Mouse (Mus musculus) embryonic stem cell, embryonic (primary cell): ENCODE measurements around the gene Bnipl.

Source experiments
- CTCF ChIA-PET, 4 experiments: fragments of 300-600 bp in 2 of 4; fragments of 350-600 bp in 2 of 4; sonication (Branson Sonifier 250); formaldehyde crosslinking; loops; one replicate each; lab custom pipeline; 2022; ENCODE audit warnings: inconsistent platforms in 2 of 4; lab: Charles Lee
- POLR2A ChIA-PET, 4 experiments: fragments of 300-600 bp in 2 of 4; fragments of 350-600 bp in 2 of 4; sonication (Branson Sonifier 250); formaldehyde crosslinking; loops; one replicate each; lab custom pipeline; 2022; ENCODE audit warnings: antibody characterized with exemption in 4 of 4, inconsistent platforms in 1 of 4; lab: Charles Lee

Gene Bnipl

GRCm38 (mm10) chr3:95218466-95219137 lies 32.4 kb downstream of the Bnipl start:
- POLR2A ChIA-PET, result interaction anchor here (0.6 to 16.2 kb wide), 74 partner anchors 10 to 483 kb away, joined by 3 to 360 read pairs (median 5); partner anchors contain the start of genes Cdc42se1 (in 3 of the 4), Mllt11 (in 3 of the 4), Gm128 (in 2 of the 4) and Sema6c (in 2 of the 4)
- CTCF ChIA-PET, result interaction anchor here (0.6 to 3.7 kb wide), 9 partner anchors 10 to 300 kb away, joined by 3 to 16 read pairs (median 4); partner anchors contain the start of genes Cdc42se1 (in 1 of the 4) and Mllt11 (in 1 of the 4)

DNA sequence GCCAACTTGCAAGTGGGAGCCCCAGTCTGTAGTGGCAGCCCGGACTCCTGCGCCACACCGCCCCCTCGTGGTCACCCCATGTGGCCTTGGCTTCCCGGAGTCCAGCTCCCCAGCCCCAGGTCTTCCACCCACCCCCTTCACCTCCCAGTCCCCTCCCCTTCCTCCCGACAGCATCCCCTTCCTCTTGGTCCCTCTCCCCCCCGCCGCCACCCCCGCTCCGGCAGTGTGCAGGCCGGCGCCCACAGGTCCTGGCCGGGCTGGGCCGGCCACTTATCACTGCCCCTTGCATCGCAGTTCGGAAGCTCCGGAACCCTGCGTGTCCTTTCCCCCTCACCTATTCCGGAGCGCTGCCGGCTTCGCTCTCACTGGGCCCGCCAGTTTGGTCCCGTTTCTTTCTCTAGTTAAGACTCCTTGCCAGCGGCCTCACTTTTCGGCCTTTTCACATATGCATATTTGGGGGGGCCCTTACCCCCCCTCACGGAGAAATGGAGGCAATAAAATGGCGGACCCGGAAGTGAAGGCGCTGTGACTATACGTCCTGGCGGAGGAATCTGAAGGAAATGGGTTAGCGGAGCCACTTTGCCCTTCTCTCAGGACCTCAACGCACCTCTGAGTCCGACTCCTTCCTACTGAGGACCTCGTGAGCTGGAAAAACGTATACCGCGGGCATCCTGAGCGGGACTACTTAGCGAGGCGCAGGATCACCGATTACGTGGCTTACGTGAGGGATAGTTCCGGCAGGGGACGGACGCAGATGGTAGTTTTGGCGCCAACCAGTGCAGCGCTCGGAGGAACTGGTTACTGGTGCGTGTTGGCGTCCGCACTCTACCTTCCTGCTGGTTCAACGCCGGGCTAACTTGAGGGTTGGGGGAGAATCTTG lies 33.5 kb downstream of the Bnipl start, which contains the start of gene Gabpb2:
Gene Gabpb2 (minus strand): TSS at position 662 of the 880 bp plus-strand sequence.
- POLR2A ChIA-PET, result interaction anchor here (0.5 to 16.2 kb wide), 108 partner anchors 9 to 1045 kb away, joined by 3 to 360 read pairs (median 5); partner anchors contain the start of genes Cdc42se1 (in 3 of the 4), Gm128 (in 3 of the 4), Mllt11 (in 3 of the 4) and Sema6c (in 3 of the 4)
- CTCF ChIA-PET, result interaction anchor here (0.5 to 3.7 kb wide), 35 partner anchors 8 to 641 kb away, joined by 3 to 16 read pairs (median 4); partner anchors contain the start of genes Cdc42se1 (in 3 of the 4), Bnipl (in 1 of the 4), Mindy1 (in 1 of the 4) and Mllt11 (in 1 of the 4)

DNA sequence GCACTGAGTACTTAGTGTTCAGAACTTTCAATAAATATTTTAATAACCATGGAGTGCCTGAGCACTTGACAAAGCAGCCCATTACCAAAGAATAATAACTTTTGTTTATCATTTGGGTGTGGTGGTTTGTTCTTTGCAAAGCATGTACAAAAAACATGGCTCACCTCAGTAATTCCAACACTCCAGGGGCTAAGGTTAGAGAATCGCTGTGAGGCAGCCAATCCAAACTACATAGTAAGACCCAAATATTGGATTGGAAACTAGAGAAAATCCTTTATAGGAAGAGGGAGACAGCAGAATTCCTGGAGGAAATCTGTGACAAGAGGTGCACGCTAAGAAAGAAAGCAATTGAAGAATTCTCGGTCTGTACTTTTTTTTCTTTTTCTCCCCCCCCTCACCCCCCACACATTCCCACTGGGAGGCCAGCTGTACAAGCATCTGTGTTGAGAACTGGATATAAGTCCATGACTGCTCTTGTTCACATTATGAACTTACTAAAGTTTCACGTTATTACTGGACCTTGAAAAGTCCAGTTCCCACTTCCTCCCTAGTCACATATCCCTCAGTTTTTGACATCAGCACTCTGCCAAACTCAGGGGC lies 34.2 kb downstream of the Bnipl start:
- ChIA-PET CTCF (interaction anchor here (0.5 to 3.7 kb wide), 30 partner anchors 8 to 418 kb away, joined by 3 to 16 read pairs (median 4); partner anchors contain the start of genes Cdc42se1 (in 2 of the 4), Bnipl (in 1 of the 4), Mindy1 (in 1 of the 4) and Mllt11 (in 1 of the 4)), POLR2A (interaction anchor here (0.6 to 16.2 kb wide), 89 partner anchors 9 to 1045 kb away, joined by 3 to 360 read pairs (median 5); partner anchors contain the start of genes Cdc42se1 (in 3 of the 4), Mllt11 (in 3 of the 4), Vps72 (in 3 of the 4) and Zfp687 (in 3 of the 4))

GRCm38 (mm10) chr3:95213609-95213975 lies 37.4 kb downstream of the Bnipl start:
- ChIA-PET CTCF (interaction anchor here (0.6 to 1.2 kb wide), 14 partner anchors 12 to 1407 kb away, joined by 3 to 7 read pairs (median 4); no protein-coding TSS in a partner anchor), POLR2A (interaction anchor here in 3 of 4 experiments (0.6 to 16.2 kb wide), 13 partner anchors 8 to 1289 kb away, joined by 3 to 360 read pairs (median 4); partner anchors contain the start of genes Cdc42se1 (in 1 of the 3), Gm128 (in 1 of the 3) and Mllt11 (in 1 of the 3))

GRCm38 (mm10) chr3:95212889-95213608 lies 37.9 kb downstream of the Bnipl start:
- POLR2A ChIA-PET, result interaction anchor here in 3 of 4 experiments (0.6 to 16.2 kb wide), 16 partner anchors 8 to 1290 kb away, joined by 3 to 360 read pairs (median 4); partner anchors contain the start of genes Cdc42se1 (in 1 of the 3), Gm128 (in 1 of the 3), Mllt11 (in 1 of the 3) and Vps72 (in 1 of the 3)
- CTCF ChIA-PET, result interaction anchor here (0.6 to 1.2 kb wide), 16 partner anchors 11 to 1407 kb away, joined by 3 to 7 read pairs (median 4); no protein-coding TSS in a partner anchor

- CTCF ChIA-PET, result interaction anchor here in 2 of 4 experiments (0.6 to 1.2 kb wide), 3 partner anchors 36 to 68 kb away, joined by 3 read pairs; partner anchors contain the start of gene Tnfaip8l2 (in 1 of the 2)
- POLR2A ChIA-PET, result interaction anchor here in 3 of 4 experiments (0.7 to 16.2 kb wide), 14 partner anchors 7 to 157 kb away, joined by 3 to 360 read pairs (median 4); partner anchors contain the start of genes Cdc42se1 (in 1 of the 3), Gabpb2 (in 1 of the 3), Gm128 (in 1 of the 3) and Mllt11 (in 1 of the 3)
Measured at GRCm38 (mm10) chr3:95210585-95210984, 40.4 kb downstream of the Bnipl start.

DNA sequence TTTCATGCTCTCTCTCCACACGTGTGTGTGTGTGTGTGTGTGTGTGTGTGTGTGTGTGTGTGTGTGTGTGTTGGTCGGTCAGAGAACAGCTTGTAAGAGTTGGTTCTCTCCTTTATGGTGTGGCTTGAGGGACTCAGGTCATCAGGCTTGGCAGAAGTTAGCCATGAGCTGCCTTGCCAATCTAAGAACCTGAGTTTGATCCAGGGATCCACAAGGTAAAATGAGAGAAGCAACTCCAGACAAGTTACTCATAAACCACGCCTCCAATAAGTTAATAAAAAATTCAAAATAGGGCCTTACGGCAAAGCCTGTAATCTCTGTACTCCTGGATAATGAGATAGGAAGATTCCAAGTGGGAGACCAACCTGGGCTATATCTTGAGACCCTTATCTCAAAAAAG lies 42.7 kb downstream of the Bnipl start:
- POLR2A ChIA-PET, result interaction anchor here (0.6 to 5.6 kb wide), 12 partner anchors 9 to 303 kb away, joined by 3 to 30 read pairs (median 4); partner anchors contain the start of gene Gabpb2 (in 2 of the 4)
- CTCF ChIA-PET, result interaction anchor here in 1 of 4 experiments (0.5 to 0.7 kb wide), 2 partner anchors 12 to 44 kb away, joined by 3 to 4 read pairs; no protein-coding TSS in a partner anchor

DNA sequence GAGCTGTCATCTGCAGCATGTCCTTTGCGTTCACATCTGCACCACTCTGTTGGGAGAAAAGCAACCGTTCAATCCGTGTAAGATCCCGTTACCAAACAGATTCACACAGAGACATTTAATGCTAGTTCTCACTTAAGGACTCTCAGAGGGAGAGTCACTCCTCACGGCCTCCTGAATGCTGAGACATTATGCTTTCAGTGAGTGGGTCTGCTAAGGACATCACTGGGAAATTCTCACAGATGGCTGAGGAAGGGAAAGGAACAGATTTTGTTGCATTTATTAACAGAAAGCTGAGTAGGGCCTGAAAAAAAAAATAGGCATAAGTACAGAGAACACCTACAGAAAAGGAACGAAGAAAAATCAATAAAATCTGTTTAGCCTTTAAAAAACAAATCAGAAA lies 47.1 kb downstream of the Bnipl start:
- CTCF ChIA-PET, result interaction anchor here in 1 of 4 experiments (1.2 kb wide), 1 partner anchor 107 kb away, joined by 3 read pairs; no protein-coding TSS in a partner anchor
- POLR2A ChIA-PET, result interaction anchor here in 3 of 4 experiments (1.3 to 3.2 kb wide), 5 partner anchors 13 to 26 kb away, joined by 3 to 18 read pairs (median 4); partner anchors contain the start of gene Gabpb2 (in 2 of the 3)

- POLR2A ChIA-PET, result interaction anchor here (0.8 to 3.9 kb wide), 36 partner anchors 9 to 451 kb away, joined by 3 to 28 read pairs (median 5); partner anchors contain the start of genes Gabpb2 (in 2 of the 4), Cdc42se1 (in 1 of the 4), Cgn (in 1 of the 4) and Gm128 (in 1 of the 4)
- CTCF ChIA-PET, result interaction anchor here in 2 of 4 experiments (0.5 to 1.3 kb wide), 4 partner anchors 14 to 125 kb away, joined by 3 read pairs; no protein-coding TSS in a partner anchor
Measured at GRCm38 (mm10) chr3:95200562-95200961, 50.4 kb downstream of the Bnipl start.

DNA sequence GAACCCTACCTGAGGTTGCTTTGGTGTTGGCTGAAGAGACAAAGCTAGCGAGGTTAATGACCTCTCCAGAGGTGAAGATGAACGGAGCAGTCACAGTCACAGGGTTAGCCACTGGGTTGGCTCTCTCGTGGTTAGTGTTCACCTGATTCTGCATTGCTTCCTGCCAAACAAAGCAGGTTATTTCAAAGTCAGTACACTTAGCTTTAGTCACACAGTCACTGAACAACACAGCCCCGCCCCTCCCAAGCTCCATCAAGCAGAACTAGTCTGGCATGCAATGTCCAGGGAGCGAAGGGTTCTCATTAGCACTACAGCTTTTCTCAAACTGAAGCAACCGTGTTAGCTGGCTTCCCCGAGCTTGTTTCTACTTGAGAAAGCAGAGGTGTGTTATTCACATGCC lies 50.9 kb downstream of the Bnipl start:
- ChIA-PET POLR2A (interaction anchor here (0.5 to 3.9 kb wide), 42 partner anchors 9 to 836 kb away, joined by 3 to 28 read pairs (median 4); partner anchors contain the start of genes Gabpb2 (in 2 of the 4), Sema6c (in 2 of the 4), Cdc42se1 (in 1 of the 4) and Cgn (in 1 of the 4)), CTCF (interaction anchor here in 2 of 4 experiments (0.8 to 1.0 kb wide), 3 partner anchors 17 to 111 kb away, joined by 3 to 4 read pairs (median 3); no protein-coding TSS in a partner anchor)

- ChIA-PET CTCF (interaction anchor here in 1 of 4 experiments (1.0 kb wide), 1 partner anchor 112 kb away, joined by 4 read pairs; no protein-coding TSS in a partner anchor), POLR2A (interaction anchor here in 3 of 4 experiments (0.8 to 3.9 kb wide), 15 partner anchors 12 to 183 kb away, joined by 3 to 25 read pairs (median 6); partner anchors contain the start of genes Cdc42se1 (in 1 of the 3), Gm128 (in 1 of the 3), Prune1 (in 1 of the 3) and Sema6c (in 1 of the 3))
Measured at GRCm38 (mm10) chr3:95199101-95199500, 51.9 kb downstream of the Bnipl start.

DNA sequence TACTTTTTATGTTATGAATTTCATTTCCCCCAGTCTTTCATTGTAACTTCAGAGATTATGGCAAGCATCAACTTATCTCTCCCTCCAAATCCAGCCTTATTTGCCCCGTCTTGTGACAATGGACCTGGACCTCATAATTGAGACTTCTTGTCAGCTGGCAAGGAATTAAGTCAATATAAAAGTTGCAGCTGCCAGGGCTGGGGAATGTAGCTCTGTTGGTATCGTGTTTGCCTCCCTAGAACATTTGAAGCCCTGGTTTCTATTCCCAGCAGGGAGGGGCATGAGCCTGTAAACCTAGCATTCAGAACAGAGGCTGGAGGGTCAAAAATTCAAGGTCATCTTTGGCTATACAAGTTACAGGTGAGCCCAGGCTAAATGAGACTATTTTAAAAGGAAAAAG lies 55.2 kb downstream of the Bnipl start:
- POLR2A ChIA-PET, result interaction anchor here in 2 of 4 experiments (1.2 to 12.0 kb wide), 5 partner anchors 13 to 22 kb away, joined by 3 to 107 read pairs (median 3); partner anchors contain the start of gene Gabpb2 (in 1 of the 2)

DNA sequence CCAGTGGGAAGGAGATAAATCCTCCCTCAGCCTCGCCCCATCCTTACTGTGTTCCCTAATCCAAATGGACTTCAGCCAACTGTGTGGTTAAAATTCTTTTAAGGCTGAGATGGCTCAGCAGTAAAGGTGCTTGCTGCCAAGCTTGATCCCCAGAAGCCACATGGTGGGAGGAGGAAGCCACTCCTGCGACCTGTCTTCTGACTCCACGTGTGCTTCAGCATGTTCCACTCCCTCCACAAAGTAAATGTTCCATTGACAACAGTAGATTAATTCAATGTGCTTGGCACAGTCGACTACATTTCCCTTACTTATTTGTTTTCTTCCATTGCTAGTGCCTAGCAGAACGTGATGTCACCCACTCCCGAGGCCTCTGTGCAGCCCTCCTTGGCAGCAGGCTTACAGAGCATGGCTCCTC lies 56.3 kb downstream of the Bnipl start:
- ChIA-PET CTCF (no interaction called here), POLR2A (interaction anchor here in 2 of 4 experiments (0.7 to 12.0 kb wide), 6 partner anchors 11 to 129 kb away, joined by 3 to 107 read pairs (median 4); no protein-coding TSS in a partner anchor)

More for the DNA sequence above, 55.2 kb downstream of the Bnipl start:
- CTCF ChIA-PET, result no interaction called here
